Mouse (Mus musculus) liver, adult 2 months (tissue): ENCODE results near the gene Ccdc114.

Source experiments
- CTCF ChIP-seq: fragments of 200-500 bp; IDR thresholded peaks from 2 replicates; pipeline ENCODE4 v1.5.1; 2011; ENCODE audit warnings: low read depth, low read length, control low read depth
- POLR2A ChIP-seq: fragments of 200-500 bp; IDR thresholded peaks from 2 replicates; pipeline ENCODE4 v1.6.1; 2011; ENCODE audit warnings: low read length, control low read depth; ENCODE audit not compliant: insufficient read depth; ENCODE audit errors: extremely low read depth

GRCm38 (mm10) chr7:45916056-45917003 is 7.5 kb upstream of the Ccdc114 start:
- no peak for TF ChIP-seq CTCF
- no peak for TF ChIP-seq POLR2A
